Mouse (Mus musculus) forelimb bud, embryonic 11.5 days (tissue): ENCODE measurements at regions not wholly inside any gene's neighbourhood (a gene's known extent, or its start where the extent isn't known, plus 50 kb on each side); places are given as distances from the start of the nearest gene placed in this dataset.
A peak's percentile ranks its signal among the peaks of the same experiment; 100 is the strongest.

Experiments used
- DNase-seq: peaks from one replicate; pipeline ENCODE4 v3.0.0-alpha.2; 2012; ENCODE audit warnings: low read depth, low spot score

DNA sequence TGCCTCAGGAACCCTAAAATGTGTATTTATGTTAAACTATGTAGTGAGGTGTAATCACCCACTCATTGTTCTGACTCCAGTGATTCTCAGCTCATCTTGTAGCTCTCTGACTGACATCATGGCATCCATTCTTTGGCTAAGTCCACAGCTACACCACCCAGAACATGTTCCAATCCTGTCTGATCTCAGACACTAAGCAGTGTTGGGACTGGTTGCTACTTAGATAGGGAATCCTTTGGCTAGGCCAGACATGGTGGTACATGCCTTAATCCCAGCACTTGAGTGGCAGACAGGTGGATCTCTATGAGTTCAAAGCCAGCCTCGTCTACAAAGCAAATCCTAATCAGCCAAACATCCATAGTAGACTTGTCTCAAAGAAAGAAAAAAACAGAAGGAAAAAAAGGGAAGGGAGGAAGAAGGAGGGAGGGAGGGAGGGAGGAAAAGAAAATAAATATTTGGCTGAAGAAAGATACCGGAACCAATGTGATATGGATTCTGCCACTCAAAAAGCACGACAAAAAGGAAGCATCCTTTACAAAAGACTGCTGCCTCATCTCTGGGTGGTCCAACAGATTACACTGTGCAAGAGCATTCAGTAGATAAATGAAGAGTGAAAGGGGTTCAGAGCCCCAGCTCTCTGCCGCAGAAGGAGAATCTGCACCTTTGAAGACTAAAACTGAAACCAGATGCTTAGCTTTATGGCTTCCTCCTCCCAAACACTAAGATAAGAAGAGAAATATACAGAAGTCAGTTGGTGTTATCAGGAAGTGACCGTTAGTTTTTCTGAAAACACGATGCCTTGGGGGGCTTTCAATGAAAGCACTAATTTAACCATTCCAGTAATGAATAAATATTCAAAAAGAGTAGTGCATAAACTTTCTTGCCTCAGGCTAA, 51.5 kb upstream of the Med13 start:
- DNase-seq = no peak

GRCm38 (mm10) chr11:86409580-86409947, 52.2 kb upstream of the Med13 start:
- DNase-seq = no peak

DNA sequence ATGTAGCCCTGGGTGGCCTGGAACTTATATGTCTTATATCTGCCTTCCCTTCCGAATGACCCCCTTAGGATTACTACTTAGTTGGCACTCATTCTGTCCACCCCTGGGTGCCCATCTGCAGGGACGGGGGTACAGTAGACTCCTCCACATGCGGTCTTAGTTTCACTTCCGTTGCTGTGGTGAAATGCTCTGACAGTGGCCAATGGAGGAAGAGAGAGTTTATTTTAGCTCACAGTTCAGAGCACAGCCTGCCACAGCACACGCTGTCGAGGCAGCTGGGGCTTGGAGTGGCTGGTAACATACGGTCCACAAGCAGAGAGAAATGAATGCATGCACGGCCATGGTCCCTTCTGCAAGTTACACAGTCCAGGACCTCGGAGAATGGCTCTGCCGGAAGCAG, 53.1 kb upstream of the Med13 start:
- DNase-seq = no peak

DNA sequence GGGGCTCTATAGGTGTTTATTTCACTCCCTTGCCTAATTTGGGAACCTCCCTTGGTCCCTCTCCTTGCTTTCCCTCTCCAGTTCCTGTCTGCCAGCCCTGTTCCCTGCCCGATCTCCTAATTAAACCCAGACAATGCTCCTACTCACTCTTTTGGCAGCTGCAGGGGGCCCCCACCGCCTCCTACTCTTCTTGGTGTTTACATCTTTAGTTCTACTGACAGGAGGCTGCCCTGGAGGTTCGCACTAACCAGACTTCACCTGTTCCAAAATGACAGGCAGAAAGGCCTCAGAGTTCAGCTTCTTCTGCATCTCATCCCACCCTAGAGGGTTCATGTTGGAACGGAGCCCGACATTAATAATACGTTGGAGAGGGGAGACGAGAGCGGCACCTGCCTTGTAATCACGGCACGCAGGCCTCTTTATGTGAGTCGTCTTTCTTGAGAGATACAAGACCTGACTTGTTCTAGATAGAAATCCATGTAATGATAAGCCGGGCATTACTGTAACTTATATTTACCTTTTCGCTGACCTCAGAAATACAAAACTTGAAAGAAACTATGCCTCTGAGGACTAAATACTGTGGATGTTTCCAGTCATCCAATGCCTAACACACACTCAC, 55.5 kb upstream of the Med13 start:
- peak; percentile 40 for DNase-seq

- DNase-seq = no peak
Observed at GRCm38 (mm10) chr11:86416471-86416870, 59.1 kb upstream of the Med13 start.

DNA sequence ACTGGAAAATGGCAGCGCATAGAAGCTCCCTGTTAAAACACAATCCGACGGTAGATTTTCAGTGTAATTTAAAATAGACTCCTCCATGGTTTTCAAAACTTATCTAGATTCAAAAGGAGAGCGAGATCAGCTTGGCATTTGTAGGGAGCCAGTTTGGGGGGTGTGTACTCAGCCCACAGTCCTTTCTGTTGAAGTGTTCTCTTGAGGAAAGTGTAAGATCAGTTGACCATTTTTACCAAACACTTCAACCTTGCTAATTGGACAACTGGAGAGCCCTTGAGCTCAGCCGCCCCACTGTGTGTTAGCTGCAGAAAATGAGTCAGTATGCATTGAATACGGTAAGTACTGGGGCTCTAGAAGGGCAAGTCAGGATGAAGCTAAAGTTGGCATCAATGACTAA, 59.8 kb upstream of the Med13 start:
- no peak for DNase-seq

GRCm38 (mm10) chr11:86419810-86420483, 62.5 kb upstream of the Med13 start:
- DNase-seq = no peak

DNA sequence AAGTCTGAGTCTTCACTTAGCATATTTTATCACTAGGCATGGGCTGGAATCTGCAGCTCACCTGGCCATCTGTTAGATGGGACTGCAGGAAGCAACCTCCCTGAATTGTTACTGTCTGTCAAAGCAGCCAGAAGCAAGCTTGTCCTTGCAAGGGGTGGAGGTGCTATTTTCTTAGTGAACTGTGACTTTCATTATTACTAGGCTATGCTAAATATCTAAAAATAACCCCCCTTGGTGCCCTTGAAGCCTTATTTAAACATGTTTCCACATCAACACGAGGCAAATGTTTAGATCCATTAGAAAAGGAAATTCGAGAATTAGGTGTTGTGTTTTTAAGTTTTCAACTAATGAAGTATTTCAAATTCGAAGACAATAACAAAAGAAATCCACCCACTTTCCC, 55.5 kb upstream of the Rnft1 start:
- no peak for DNase-seq

- DNase-seq = no peak
Observed at GRCm38 (mm10) chr11:86430287-86430686, 54.2 kb upstream of the Rnft1 start.

DNA sequence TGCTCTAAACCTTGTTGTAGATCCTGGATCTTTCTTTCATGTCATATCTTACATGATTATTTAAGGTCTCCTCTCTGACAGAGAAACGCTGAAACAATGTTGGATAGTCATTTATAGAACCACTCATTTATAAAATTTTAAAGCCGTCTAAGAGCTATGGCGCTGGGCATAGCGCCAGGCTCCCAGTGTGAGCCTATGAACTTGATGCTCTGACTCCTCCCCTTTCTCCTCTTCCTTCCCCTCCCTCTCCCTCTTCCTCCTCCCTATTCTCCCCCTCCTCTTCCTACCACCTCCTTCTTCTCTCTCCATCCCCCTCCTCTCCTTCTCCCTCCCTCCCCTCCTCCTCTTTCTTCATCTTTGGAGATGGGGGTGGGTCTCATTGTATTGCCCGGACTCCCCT, 52.9 kb upstream of the Rnft1 start:
- DNase-seq = no peak

GRCm38 (mm10) chr11:86434106-86434505, 50.4 kb upstream of the Rnft1 start:
- no peak for DNase-seq
